Mouse (Mus musculus) hindbrain, embryonic 11.5 days (tissue): ENCODE measurements around the gene Coq9. TPM values are rescaled to one million over a fixed set of nuclear protein-coding genes. Genes with fewer than 3 reads are reported as not detected.

ENCODE experiments used
- ATAC-seq: fragments of 200-750 bp; cut with Nextera tagmentation; 2 replicates; pipeline ENCODE4 v1.8.0; 2017; ENCODE audit warnings: mild to moderate bottlenecking, moderate TSS enrichment, moderate library complexity; ENCODE audit not compliant: low FRiP score
- DNase-seq: peaks from one replicate; pipeline ENCODE4 v3.0.0-alpha.2; 2015; ENCODE audit warnings: low spot score
- H3K27ac ChIP-seq: fragments of 300-500 bp; sonication (generic); 2 replicates; pipeline ENCODE4 v1.5.1; 2014; ENCODE audit warnings: mild to moderate bottlenecking, low read depth, low read length
- H3K27me3 ChIP-seq: fragments of 300-500 bp; sonication (generic); 2 replicates; pipeline ENCODE4 v1.6.1; 2014; ENCODE audit warnings: mild to moderate bottlenecking, low read length, moderate library complexity, mixed read lengths; ENCODE audit not compliant: control insufficient read depth, insufficient read depth
- H3K36me3 ChIP-seq: fragments of 300-500 bp; sonication (generic); 2 replicates; pipeline ENCODE4 v1.6.1; 2014; ENCODE audit warnings: mild to moderate bottlenecking, low read length, moderate library complexity, mixed read lengths; ENCODE audit not compliant: control insufficient read depth, insufficient read depth
- H3K4me1 ChIP-seq: fragments of 300-500 bp; sonication (generic); replicated peaks from 2 replicates; pipeline ENCODE4 v1.6.1; 2014; ENCODE audit warnings: low read length, mixed read lengths; ENCODE audit not compliant: control insufficient read depth, insufficient read depth
- H3K4me2 ChIP-seq: fragments of 300-500 bp; sonication (generic); replicated peaks from 2 replicates; pipeline ENCODE4 v1.6.1; 2014; ENCODE audit warnings: mild to moderate bottlenecking, low read depth, low read length
- H3K4me3 ChIP-seq: fragments of 300-500 bp; sonication (generic); 2 replicates; pipeline ENCODE4 v1.5.1; 2014; ENCODE audit warnings: low read depth, low read length
- H3K9ac ChIP-seq: fragments of 300-500 bp; sonication (generic); 2 replicates; pipeline ENCODE4 v1.6.1; 2014; ENCODE audit warnings: low read depth, low read length
- H3K9me3 ChIP-seq: fragments of 300-500 bp; sonication (generic); 2 replicates; pipeline ENCODE4 v1.6.1; 2016; ENCODE audit warnings: low read length; ENCODE audit not compliant: control insufficient read depth
- WGBS: fragments of 180-500 bp; shearing (Covaris S2); extraction: QIAGEN DNeasy Blood & Tissue Kit; methylation state at CpG from one replicate; pipeline ENCODE4 v1.1.7; 2014; 5-methylcytosine and 5-hydroxymethylcytosine counted together
- polyA plus RNA-seq: library from polyadenylated mRNA; unstranded; fragments of >200 nt; fragmentation: Nextera tagmentation; extraction: Ambion mirVana; gene quantifications from 2 replicates; pipeline ENCODE4 v1.2.1, GENCODE M21; 2014

Coq9 gene
- polyA plus RNA-seq, 1 experiment from 2014 or later = 55.0 TPM

- Histone ChIP-seq H3K36me3 (no peaks in the 10 kb centered on the region), H3K27ac (no peak overlapping the region), H3K9me3 (no peaks in the 10 kb centered on the region), H3K4me2 (no peak overlapping the region), H3K9ac (no peak overlapping the region), H3K4me1 (no peaks in the 10 kb centered on the region), H3K27me3 (no peaks in the 10 kb centered on the region), H3K4me3 (no peak overlapping the region)
- ATAC-seq (no peak), DNase-seq (no peak)
- 92% methylated on average over 11 of the region's 11 CpGs for WGBS
Measured at GRCm38 (mm10) chr8:94817933-94818332, 20.2 kb upstream of the Coq9 start.

GRCm38 (mm10) chr8:94819671-94820179 is 18.4 kb upstream of the Coq9 start:
- H3K36me3 ChIP-seq = no peaks in the 10 kb centered on the region

GRCm38 (mm10) chr8:94820553-94820952 is 17.6 kb upstream of the Coq9 start:
- ATAC-seq = no peak
- no peak for DNase-seq
- 92% methylated on average over 7 of the region's 7 CpGs for WGBS

More at GRCm38 (mm10) chr8:94819671-94820179, 18.4 kb upstream of the Coq9 start:
- Histone ChIP-seq H3K4me2 (no peak overlapping the region), H3K4me3 (no peak overlapping the region), H3K27me3 (no peaks in the 10 kb centered on the region), H3K4me1 (no peaks in the 10 kb centered on the region), H3K9me3 (no peaks in the 10 kb centered on the region), H3K27ac (no peak overlapping the region), H3K9ac (no peak overlapping the region)
- DNase-seq = no peak
- ATAC-seq = no peak
- 74% methylated on average over 6 of the region's 6 CpGs for WGBS

GRCm38 (mm10) chr8:94821381-94821780 is 16.7 kb upstream of the Coq9 start:
- H3K27ac ChIP-seq = no peak overlapping the region
- H3K4me2 ChIP-seq = no peak overlapping the region
- no peak for DNase-seq
- H3K9ac ChIP-seq = no peak overlapping the region
- H3K4me3 ChIP-seq = no peak overlapping the region
- no peaks in the 10 kb centered on the region for H3K36me3 ChIP-seq
- ATAC-seq = no peak
- H3K4me1 ChIP-seq = no peaks in the 10 kb centered on the region
- no peaks in the 10 kb centered on the region for H3K9me3 ChIP-seq
- H3K27me3 ChIP-seq = no peaks in the 10 kb centered on the region
- 93% methylated on average over 2 of the region's 2 CpGs for WGBS

More at GRCm38 (mm10) chr8:94820553-94820952, 17.6 kb upstream of the Coq9 start:
- Histone ChIP-seq H3K9ac (no peak overlapping the region), H3K27ac (no peak overlapping the region), H3K4me3 (no peak overlapping the region), H3K9me3 (no peaks in the 10 kb centered on the region), H3K27me3 (no peaks in the 10 kb centered on the region), H3K4me2 (no peak overlapping the region), H3K36me3 (no peaks in the 10 kb centered on the region), H3K4me1 (no peaks in the 10 kb centered on the region)

- Histone ChIP-seq H3K36me3 (no peaks in the 10 kb centered on the region), H3K9me3 (no peaks in the 10 kb centered on the region), H3K27ac (no peak overlapping the region), H3K4me3 (no peak overlapping the region), H3K4me2 (no peak overlapping the region), H3K4me1 (no peaks in the 10 kb centered on the region), H3K27me3 (no peaks in the 10 kb centered on the region), H3K9ac (no peak overlapping the region)
- peak; percentile 27; the same call in 1 of the 2 replicates for ATAC-seq
- 83% methylated on average over 23 of the region's 23 CpGs for WGBS
- peak; percentile 66 for DNase-seq
Measured at GRCm38 (mm10) chr8:94822637-94823560, 15.2 kb upstream of the Coq9 start.

- DNase-seq (no peak), ATAC-seq (no peak)
- Histone ChIP-seq H3K36me3 (no peaks in the 10 kb centered on the region; the same call in 1 of the 2 replicates), H3K4me2 (no peak overlapping the region), H3K9ac (no peak overlapping the region), H3K27me3 (no peaks in the 10 kb centered on the region), H3K4me1 (no peaks in the 10 kb centered on the region), H3K27ac (no peak overlapping the region), H3K9me3 (no peaks in the 10 kb centered on the region), H3K4me3 (no peak overlapping the region)
- 93% methylated on average over 6 of the region's 6 CpGs for WGBS
Measured at GRCm38 (mm10) chr8:94825170-94825569, 13.0 kb upstream of the Coq9 start.

- Histone ChIP-seq H3K27ac (no peak overlapping the region), H3K4me3 (no peak overlapping the region), H3K36me3 (peaks cover 2% of the 10 kb centered on the region; the same call in 1 of the 2 replicates), H3K9ac (no peak overlapping the region), H3K4me1 (no peaks in the 10 kb centered on the region), H3K4me2 (no peak overlapping the region), H3K27me3 (no peaks in the 10 kb centered on the region), H3K9me3 (no peaks in the 10 kb centered on the region)
- WGBS = 92% methylated on average over 5 of the region's 5 CpGs
- ATAC-seq = no peak
- no peak for DNase-seq
Measured at GRCm38 (mm10) chr8:94826210-94826609, 11.9 kb upstream of the Coq9 start.

- no peaks in the 10 kb centered on the region for H3K9me3 ChIP-seq
- no peak overlapping the region for H3K4me2 ChIP-seq
- H3K4me3 ChIP-seq = no peak overlapping the region
- no peaks in the 10 kb centered on the region for H3K27me3 ChIP-seq
- peaks cover 4% of the 10 kb centered on the region; the same call in 1 of the 2 replicates for H3K36me3 ChIP-seq
- no peak overlapping the region for H3K9ac ChIP-seq
- ATAC-seq = no peak
- no peak overlapping the region for H3K27ac ChIP-seq
- no peak for DNase-seq
- H3K4me1 ChIP-seq = no peaks in the 10 kb centered on the region
- 89% methylated on average over 6 of the region's 6 CpGs for WGBS
Measured at GRCm38 (mm10) chr8:94828284-94828683, 9.8 kb upstream of the Coq9 start.
